Mouse (Mus musculus): ENCODE measurements at regions not wholly inside any gene's neighbourhood (a gene's known extent, or its start where the extent isn't known, plus 50 kb on each side); places are given as distances from the start of the nearest gene placed in this dataset.

- Histone ChIP-seq H3K4me2 (replicated peaks) (no peak overlapping the region), H3K9ac (no peak overlapping the region), H3K27me3 (ENCODE audit: control insufficient read depth, insufficient read depth, low read length) (no peaks in the 10 kb centered on the region), H3K9me3 (ENCODE audit: control insufficient read depth, low read length) (no peaks in the 10 kb centered on the region), H3K27ac (no peak overlapping the region), H3K4me1 (replicated peaks; ENCODE audit: control insufficient read depth, insufficient read depth, low read length) (no peaks in the 10 kb centered on the region), H3K4me3 (replicated peaks; ENCODE audit: low read length) (no peak overlapping the region), H3K36me3 (replicated peaks; ENCODE audit: control insufficient read depth, insufficient read depth) (no peaks in the 10 kb centered on the region)
- 98% methylated on average over 4 of the region's 4 CpGs for WGBS
- ATAC-seq (ENCODE audit: low FRiP score) (no peak), DNase-seq (ENCODE audit: low spot score) (no peak)
Observed at GRCm38 (mm10) chr4:75884371-75884770, 606.3 kb upstream of the Dmac1 start.

GRCm38 (mm10) chr4:75869771-75870170 is 591.7 kb upstream of the Dmac1 start:
- no peaks in the 10 kb centered on the region for H3K4me1 ChIP-seq (replicated peaks; ENCODE audit: control insufficient read depth, insufficient read depth, low read length)
- no peak overlapping the region for H3K27ac ChIP-seq
- H3K4me3 ChIP-seq (replicated peaks; ENCODE audit: low read length): no peak overlapping the region
- H3K9ac ChIP-seq: no peak overlapping the region
- ATAC-seq (ENCODE audit: low FRiP score) (no peak), DNase-seq (ENCODE audit: low spot score) (no peak)
- no peak overlapping the region for H3K4me2 ChIP-seq (replicated peaks)
- H3K36me3 ChIP-seq (replicated peaks; ENCODE audit: control insufficient read depth, insufficient read depth): no peaks in the 10 kb centered on the region
- no peaks in the 10 kb centered on the region for H3K9me3 ChIP-seq (ENCODE audit: control insufficient read depth, low read length)
- 71% methylated on average over 1 of the region's 1 CpGs for WGBS
- H3K27me3 ChIP-seq (ENCODE audit: control insufficient read depth, insufficient read depth, low read length): no peaks in the 10 kb centered on the region

DNA sequence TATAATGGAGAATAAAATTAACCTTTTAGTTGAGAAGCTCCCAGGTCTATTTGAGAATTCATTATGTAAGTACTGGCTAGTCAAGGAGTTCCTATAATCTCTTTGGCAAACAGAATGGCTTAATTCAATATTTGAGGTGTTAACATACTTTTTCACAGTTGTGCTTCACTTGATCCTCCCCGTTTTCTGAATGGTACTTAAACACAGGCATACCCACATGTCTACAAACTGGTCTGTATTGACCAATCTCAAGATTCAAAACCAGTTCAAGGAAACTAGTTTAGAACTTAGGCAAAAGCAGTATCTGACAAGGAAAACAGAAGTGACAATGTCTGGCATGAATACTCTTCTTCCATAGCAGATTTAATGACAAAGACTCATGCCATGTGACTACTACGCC is 583.0 kb upstream of the Dmac1 start:
- DNase-seq (ENCODE audit: low spot score) (no peak), ATAC-seq (ENCODE audit: low FRiP score) (no peak)
- WGBS: 77% methylated on average over 2 of the region's 2 CpGs
- Histone ChIP-seq H3K9ac (no peak overlapping the region), H3K27ac (no peak overlapping the region), H3K4me3 (replicated peaks; ENCODE audit: low read length) (no peak overlapping the region), H3K4me2 (replicated peaks) (no peak overlapping the region), H3K4me1 (replicated peaks; ENCODE audit: control insufficient read depth, insufficient read depth, low read length) (no peaks in the 10 kb centered on the region), H3K36me3 (replicated peaks; ENCODE audit: control insufficient read depth, insufficient read depth) (no peaks in the 10 kb centered on the region), H3K9me3 (ENCODE audit: control insufficient read depth, low read length) (no peaks in the 10 kb centered on the region), H3K27me3 (ENCODE audit: control insufficient read depth, insufficient read depth, low read length) (no peaks in the 10 kb centered on the region)

GRCm38 (mm10) chr4:75857769-75858408 is 579.8 kb upstream of the Dmac1 start:
- Histone ChIP-seq H3K4me3 (replicated peaks; ENCODE audit: low read length) (no peak overlapping the region), H3K4me1 (replicated peaks; ENCODE audit: control insufficient read depth, insufficient read depth, low read length) (no peaks in the 10 kb centered on the region), H3K27me3 (ENCODE audit: control insufficient read depth, insufficient read depth, low read length) (no peaks in the 10 kb centered on the region), H3K27ac (no peak overlapping the region), H3K9ac (no peak overlapping the region), H3K9me3 (ENCODE audit: control insufficient read depth, low read length) (no peaks in the 10 kb centered on the region), H3K36me3 (replicated peaks; ENCODE audit: control insufficient read depth, insufficient read depth) (no peaks in the 10 kb centered on the region), H3K4me2 (replicated peaks) (no peak overlapping the region)
- WGBS: 48% methylated on average over 2 of the region's 2 CpGs
- ATAC-seq (ENCODE audit: low FRiP score) (peak; percentile 51; the same call in 1 of the 2 replicates), DNase-seq (ENCODE audit: low spot score) (peak; percentile 38)

- Histone ChIP-seq H3K27ac (no peak overlapping the region), H3K9ac (no peak overlapping the region), H3K4me3 (replicated peaks; ENCODE audit: low read length) (no peak overlapping the region), H3K4me2 (replicated peaks) (no peak overlapping the region), H3K27me3 (ENCODE audit: control insufficient read depth, insufficient read depth, low read length) (no peaks in the 10 kb centered on the region), H3K4me1 (replicated peaks; ENCODE audit: control insufficient read depth, insufficient read depth, low read length) (no peaks in the 10 kb centered on the region), H3K36me3 (replicated peaks; ENCODE audit: control insufficient read depth, insufficient read depth) (no peaks in the 10 kb centered on the region), H3K9me3 (ENCODE audit: control insufficient read depth, low read length) (no peaks in the 10 kb centered on the region)
- DNase-seq (ENCODE audit: low spot score): no peak
- ATAC-seq (ENCODE audit: low FRiP score): peak; percentile 51; the same call in 1 of the 2 replicates
- 16% methylated on average over 6 of the region's 6 CpGs for WGBS
Observed at GRCm38 (mm10) chr4:75855688-75856296, 577.7 kb upstream of the Dmac1 start.

GRCm38 (mm10) chr4:75850343-75850742 is 572.2 kb upstream of the Dmac1 start:
- no peak for DNase-seq (ENCODE audit: low spot score)
- no peaks in the 10 kb centered on the region for H3K27me3 ChIP-seq (ENCODE audit: control insufficient read depth, insufficient read depth, low read length)
- H3K36me3 ChIP-seq (replicated peaks; ENCODE audit: control insufficient read depth, insufficient read depth): no peaks in the 10 kb centered on the region
- no peak overlapping the region for H3K4me3 ChIP-seq (replicated peaks; ENCODE audit: low read length)
- H3K9me3 ChIP-seq (ENCODE audit: control insufficient read depth, low read length): no peaks in the 10 kb centered on the region
- no peaks in the 10 kb centered on the region for H3K4me1 ChIP-seq (replicated peaks; ENCODE audit: control insufficient read depth, insufficient read depth, low read length)
- WGBS: 79% methylated on average over 2 of the region's 2 CpGs
- H3K9ac ChIP-seq: no peak overlapping the region
- no peak overlapping the region for H3K4me2 ChIP-seq (replicated peaks)
- no peak overlapping the region for H3K27ac ChIP-seq
- no peak for ATAC-seq (ENCODE audit: low FRiP score)

- Histone ChIP-seq H3K4me2 (replicated peaks) (no peak overlapping the region), H3K4me3 (replicated peaks; ENCODE audit: low read length) (no peak overlapping the region), H3K36me3 (replicated peaks; ENCODE audit: control insufficient read depth, insufficient read depth) (no peaks in the 10 kb centered on the region), H3K4me1 (replicated peaks; ENCODE audit: control insufficient read depth, insufficient read depth, low read length) (no peaks in the 10 kb centered on the region), H3K9ac (no peak overlapping the region), H3K9me3 (ENCODE audit: control insufficient read depth, low read length) (no peaks in the 10 kb centered on the region), H3K27me3 (ENCODE audit: control insufficient read depth, insufficient read depth, low read length) (no peaks in the 10 kb centered on the region), H3K27ac (no peak overlapping the region)
- no peak for ATAC-seq (ENCODE audit: low FRiP score)
- WGBS: 90% methylated on average over 6 of the region's 6 CpGs
- no peak for DNase-seq (ENCODE audit: low spot score)
Observed at GRCm38 (mm10) chr4:75847675-75848385, 569.7 kb upstream of the Dmac1 start.

DNA sequence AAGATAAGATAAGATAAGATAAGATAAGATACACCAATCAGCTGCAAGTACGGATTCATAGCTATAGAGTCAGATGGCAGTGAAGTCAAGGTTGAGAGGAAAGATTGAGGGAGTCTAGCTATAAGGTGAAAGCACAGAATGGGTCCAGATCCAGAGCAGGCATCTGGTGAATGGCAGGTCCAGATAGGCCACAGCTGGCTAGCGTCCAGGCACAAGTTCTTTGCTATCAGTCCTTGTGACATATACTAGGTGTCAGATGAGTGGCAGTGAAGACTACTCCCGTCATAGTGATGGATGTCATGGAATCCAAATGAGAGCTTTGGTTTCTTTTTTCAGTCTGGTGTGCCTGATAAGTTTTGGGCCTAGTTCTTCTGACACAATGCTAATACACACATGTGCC is 566.9 kb upstream of the Dmac1 start:
- Histone ChIP-seq H3K27ac (no peak overlapping the region), H3K4me1 (replicated peaks; ENCODE audit: control insufficient read depth, insufficient read depth, low read length) (no peaks in the 10 kb centered on the region), H3K36me3 (replicated peaks; ENCODE audit: control insufficient read depth, insufficient read depth) (no peaks in the 10 kb centered on the region), H3K4me2 (replicated peaks) (no peak overlapping the region), H3K27me3 (ENCODE audit: control insufficient read depth, insufficient read depth, low read length) (no peaks in the 10 kb centered on the region), H3K9ac (no peak overlapping the region), H3K4me3 (replicated peaks; ENCODE audit: low read length) (no peak overlapping the region), H3K9me3 (ENCODE audit: control insufficient read depth, low read length) (no peaks in the 10 kb centered on the region)
- WGBS: 87% methylated on average over 3 of the region's 3 CpGs
- no peak for DNase-seq (ENCODE audit: low spot score)
- no peak for ATAC-seq (ENCODE audit: low FRiP score)

DNA sequence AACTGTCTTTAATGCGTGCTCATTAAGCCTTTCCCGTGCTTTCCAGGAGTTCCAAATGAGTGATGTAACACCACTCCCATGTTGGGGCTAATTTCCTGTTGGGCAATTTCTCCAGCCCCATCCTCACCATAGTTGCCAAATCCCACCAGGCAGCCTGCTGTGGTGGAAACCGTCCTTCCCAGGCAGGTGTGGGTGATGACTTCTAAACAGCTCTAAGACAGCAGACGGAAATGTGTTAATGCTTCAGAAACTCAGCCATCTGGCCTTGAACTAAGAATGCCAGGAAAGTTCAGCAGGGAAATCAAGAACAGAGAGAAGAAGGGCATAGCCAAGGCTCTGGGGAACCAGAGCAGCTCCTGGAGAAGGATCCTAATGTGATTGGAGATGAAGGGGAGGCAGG is 560.5 kb upstream of the Dmac1 start:
- Histone ChIP-seq H3K9me3 (ENCODE audit: control insufficient read depth, low read length) (no peaks in the 10 kb centered on the region), H3K4me1 (replicated peaks; ENCODE audit: control insufficient read depth, insufficient read depth, low read length) (no peaks in the 10 kb centered on the region), H3K27me3 (ENCODE audit: control insufficient read depth, insufficient read depth, low read length) (no peaks in the 10 kb centered on the region), H3K4me3 (replicated peaks; ENCODE audit: low read length) (no peak overlapping the region), H3K36me3 (replicated peaks; ENCODE audit: control insufficient read depth, insufficient read depth) (no peaks in the 10 kb centered on the region), H3K9ac (no peak overlapping the region), H3K27ac (no peak overlapping the region), H3K4me2 (replicated peaks) (no peak overlapping the region)
- ATAC-seq (ENCODE audit: low FRiP score) (no peak), DNase-seq (ENCODE audit: low spot score) (no peak)
- WGBS: 69% methylated on average over 4 of the region's 4 CpGs

Measured in hindbrain, embryonic 14.5 days (tissue).